Mouse (Mus musculus) right cerebral cortex, postnatal 4 days (tissue): ENCODE measurements around the gene Tesk2.
"Not testable (repeated sequence)": the region's sequence is repeated elsewhere in the genome, so short reads cannot be mapped to it uniquely, and the experiment has no call there.

Source experiments
- DNase-seq: peaks from one replicate; pipeline ENCODE4 v3.0.0-alpha.2; 2022

Gene Tesk2

GRCm38 (mm10) chr4:116796442-116797110, 75.8 kb downstream of the Tesk2 start:
- no peak for DNase-seq

DNA sequence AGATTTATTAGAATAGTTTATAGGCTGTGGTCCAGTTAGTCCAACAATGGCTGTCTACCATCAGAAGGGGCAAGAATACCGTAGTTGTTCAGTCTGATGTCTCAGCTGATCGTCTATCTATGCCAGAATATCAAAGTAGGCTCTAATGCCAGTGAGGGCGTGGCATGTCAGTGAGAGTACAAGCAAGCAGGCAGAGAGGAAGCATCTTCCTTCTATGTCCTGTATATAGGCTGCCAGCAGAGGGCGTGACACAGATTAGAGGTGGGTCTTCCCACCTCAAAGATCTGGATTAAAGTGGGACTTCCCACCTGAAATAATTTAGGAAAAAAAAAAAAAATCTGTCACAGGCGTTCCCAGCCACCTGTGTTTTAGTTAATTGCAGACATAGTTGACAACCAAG, 79.2 kb downstream of the Tesk2 start:
- DNase-seq = peak; percentile 24

DNA sequence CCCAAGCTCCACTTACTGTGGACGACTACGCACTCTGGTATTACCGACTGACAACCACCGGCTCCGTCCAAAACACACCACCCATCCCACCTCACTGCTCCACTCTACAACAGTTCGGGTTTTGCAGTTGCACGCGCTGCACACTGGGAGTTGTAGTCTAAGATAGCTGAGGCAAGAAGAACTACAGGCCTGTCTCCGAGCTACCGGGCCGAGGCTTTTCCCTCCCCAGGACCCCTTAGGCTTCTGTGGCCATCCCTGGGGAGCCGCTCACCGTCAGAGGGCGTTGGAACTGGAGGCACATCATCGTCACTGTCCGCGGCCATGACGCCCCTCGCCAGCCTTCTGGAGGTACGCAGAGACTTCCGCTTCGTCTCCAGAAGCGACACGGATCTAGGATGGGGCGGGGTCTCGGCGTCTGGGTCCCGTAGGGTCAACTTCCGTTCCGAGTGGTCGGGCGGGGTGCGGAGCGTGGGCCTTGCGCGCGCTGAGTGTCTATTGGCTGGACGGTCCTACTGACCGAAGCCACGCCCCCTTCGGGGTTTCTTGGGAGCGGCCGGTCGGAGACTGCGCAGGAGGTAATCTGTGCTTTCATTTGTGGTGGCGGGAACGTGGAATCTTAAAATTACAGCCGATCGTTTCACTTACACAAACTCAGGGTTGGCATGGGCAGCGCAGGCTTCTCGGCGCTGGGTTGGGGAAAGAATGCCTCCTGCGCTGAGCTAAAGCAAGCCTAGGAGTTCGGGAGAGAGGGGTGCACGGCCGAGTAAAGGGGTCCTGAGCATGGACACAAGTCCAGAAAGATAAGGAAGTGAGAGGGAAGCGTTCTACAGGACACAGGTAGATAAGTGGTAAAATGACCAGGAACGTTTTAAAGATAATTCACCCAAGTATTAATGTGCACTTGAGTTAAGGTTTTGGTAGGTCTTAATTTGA, 86.7 kb downstream of the Tesk2 start, which contains the start of the genes Toe1 and Mutyh:
Gene Toe1 (minus strand): TSS at position 444 of the 933 bp plus-strand sequence.
Gene Mutyh (plus strand): TSS at position 527 of the 933 bp plus-strand sequence.
- DNase-seq = peak; percentile 91

- DNase-seq = no peak
Observed at GRCm38 (mm10) chr4:116811012-116811411, 90.3 kb downstream of the Tesk2 start.

DNA sequence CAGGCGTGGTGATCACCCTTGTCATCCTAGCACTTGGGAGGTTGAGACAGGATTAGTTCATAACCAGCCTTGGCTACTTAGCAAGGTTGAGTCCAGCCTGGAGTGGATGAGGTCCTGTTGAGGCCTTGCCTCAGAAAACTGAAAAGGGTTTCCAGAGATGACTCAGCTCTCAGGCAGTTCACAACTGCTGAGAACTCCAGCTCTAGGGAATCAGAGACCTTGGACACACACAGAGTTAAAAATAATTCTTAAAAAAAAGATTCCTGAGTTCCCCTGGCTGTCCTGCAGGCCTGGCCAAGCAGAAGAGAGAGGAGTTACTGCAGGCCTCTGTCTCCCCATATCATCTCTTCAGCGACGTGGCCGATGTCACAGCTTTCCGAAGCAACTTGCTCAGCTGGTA, 94.5 kb downstream of the Tesk2 start:
- no peak for DNase-seq

DNA sequence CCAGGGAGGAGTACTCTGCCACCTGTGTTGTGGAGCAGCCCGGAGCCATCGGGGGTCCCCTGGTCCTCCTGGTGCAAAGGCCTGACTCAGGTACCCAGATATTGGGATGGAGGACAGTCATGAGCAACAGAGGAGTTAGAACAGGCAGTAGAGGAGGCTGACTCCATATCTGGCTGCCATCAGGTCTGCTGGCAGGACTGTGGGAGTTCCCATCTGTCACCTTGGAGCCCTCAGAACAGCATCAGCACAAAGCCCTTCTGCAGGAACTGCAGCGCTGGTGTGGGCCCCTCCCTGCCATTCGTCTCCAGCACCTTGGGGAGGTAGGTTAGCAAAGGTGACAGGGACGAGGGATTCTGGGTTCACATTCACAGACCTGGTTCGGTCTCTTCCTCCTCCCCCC, 96.7 kb downstream of the Tesk2 start:
- DNase-seq = no peak

- DNase-seq = no peak
Observed at GRCm38 (mm10) chr4:116819968-116820901, 99.5 kb downstream of the Tesk2 start.

DNA sequence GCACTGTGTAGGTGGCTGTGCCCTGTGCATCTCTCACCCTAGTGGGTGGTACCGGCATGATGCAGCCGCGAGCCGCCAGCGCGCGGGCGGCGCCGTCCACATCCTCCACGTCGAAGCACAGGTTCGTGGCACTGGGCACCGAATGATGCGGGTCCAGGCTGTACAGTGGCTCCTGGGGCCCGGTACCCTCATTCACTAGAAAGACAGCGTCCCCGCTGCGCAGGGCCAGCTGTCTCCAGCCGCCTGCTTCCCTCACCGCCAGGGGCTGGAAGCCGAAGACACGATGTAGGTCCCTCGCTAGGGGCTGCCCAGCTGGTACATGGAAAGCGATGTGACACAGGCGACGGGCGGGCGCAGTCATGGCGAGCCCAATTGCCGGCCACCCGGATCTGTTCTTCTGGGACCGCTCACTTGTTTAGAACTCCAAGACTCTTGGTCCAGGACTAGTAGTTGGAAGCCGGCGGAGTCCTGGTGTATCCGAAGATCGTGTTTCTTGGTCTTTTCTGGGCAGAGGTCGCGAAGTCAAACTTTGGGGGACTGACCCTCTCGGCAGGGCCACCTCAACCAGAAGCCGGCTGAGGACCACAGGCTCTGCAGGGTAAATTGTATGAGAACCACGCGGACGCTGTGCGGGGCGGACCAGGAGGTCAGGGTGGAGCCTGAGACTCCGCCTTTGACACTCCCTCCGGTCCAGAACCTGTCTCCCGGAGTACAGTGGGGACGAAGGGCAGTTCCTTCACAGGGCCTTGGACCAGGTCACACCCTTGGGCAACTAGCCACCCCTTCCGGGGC, 100.3 kb downstream of the Tesk2 start:
- DNase-seq = peak; percentile 37

- no peak for DNase-seq
Observed at GRCm38 (mm10) chr4:116821694-116822016, 100.9 kb downstream of the Tesk2 start, which contains the start of gene Hpdl. TSS of gene Hpdl (minus strand) at chr4:116821707.

GRCm38 (mm10) chr4:116824541-116825004, 103.8 kb downstream of the Tesk2 start:
- DNase-seq = peak; percentile 62

GRCm38 (mm10) chr4:116827819-116828218, 107.1 kb downstream of the Tesk2 start:
- DNase-seq = no peak

- no peak for DNase-seq
Observed at GRCm38 (mm10) chr4:116829364-116830069, 108.8 kb downstream of the Tesk2 start.

- DNase-seq = no peak
Observed at GRCm38 (mm10) chr4:116830070-116830368, 109.3 kb downstream of the Tesk2 start.

DNA sequence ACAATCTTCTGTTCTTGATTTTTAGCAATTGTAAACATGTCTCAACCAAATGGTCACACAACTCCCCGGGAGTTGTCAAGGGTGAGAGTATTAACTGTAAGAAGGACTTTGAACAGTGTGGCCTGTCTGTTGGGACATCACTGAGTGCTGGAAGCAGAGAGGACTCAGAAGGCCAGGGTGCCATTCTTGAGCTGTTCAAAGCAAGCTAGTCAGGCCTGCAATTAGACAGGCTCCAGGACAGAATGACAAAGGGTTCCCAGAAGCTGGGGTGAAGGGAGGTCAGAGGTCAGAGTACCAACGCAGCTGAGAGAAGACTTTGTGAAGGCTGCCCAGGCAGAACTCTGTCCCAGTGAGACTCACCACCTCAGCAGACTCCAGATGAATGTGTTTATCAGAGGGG, 118.3 kb downstream of the Tesk2 start:
- no peak for DNase-seq

DNA sequence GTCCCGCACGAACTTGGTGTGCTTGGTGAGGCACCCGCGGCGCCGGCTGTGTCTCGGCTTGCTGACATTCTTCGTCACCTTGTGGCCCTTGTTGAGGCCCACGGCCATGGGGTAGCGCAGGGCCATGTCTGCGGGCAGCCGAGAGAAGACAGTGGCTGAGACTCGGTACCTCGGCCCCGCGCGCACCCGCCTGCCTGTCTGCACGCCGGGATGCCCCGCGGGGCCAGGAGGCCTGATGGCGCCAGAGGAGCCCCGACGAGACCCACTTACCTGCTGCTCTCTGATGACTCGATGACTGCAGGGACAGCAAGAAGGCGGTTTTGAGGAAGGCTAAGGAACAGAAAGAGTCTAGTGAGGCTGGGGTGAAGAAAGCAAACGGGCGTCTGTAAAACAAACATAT, 119.3 kb downstream of the Tesk2 start:
- DNase-seq = not testable (repeated sequence)

DNA sequence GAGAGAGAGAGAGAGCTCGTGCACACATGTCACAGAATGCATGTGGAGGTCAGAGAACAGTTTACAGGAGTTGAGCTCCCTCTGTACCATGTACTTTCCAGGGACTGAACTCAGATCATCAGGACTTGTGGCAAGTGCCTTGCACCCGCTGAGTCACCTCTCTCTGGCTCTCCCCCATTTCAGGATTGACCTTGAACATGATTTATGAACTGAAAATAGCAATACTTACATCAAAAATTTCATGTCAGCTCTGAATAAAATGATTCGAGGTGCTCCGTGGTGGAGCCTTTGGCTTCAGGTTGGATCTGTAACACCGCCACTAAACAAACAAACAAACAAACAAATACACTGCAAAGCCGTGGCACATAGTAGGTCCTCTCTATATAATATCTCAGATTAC, 120.1 kb downstream of the Tesk2 start:
- no peak for DNase-seq

DNA sequence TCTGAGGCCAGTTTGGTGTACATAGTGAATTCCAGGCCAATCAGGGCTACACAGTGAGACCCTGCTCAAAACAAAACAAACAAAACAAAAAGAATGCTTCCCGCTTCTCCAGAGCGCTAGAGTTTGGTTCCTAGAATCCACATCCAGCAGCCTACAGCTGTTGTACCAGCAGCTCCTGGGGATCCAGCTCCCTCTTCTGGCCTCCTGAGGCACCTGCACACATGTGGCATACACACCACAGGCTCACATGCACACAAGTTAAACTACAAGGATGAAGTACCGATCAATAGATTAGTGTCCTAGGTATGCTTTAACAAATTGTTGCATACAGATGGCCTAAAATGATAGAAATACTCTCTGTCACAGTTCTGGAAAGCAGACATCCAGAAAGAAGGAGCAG, 123.6 kb downstream of the Tesk2 start:
- DNase-seq = no peak

- no peak for DNase-seq
Observed at GRCm38 (mm10) chr4:116849901-116850300, 129.2 kb downstream of the Tesk2 start.

- DNase-seq = no peak
Observed at GRCm38 (mm10) chr4:116854286-116854685, 133.5 kb downstream of the Tesk2 start.
